Mouse (Mus musculus) spleen, postnatal 36 days (tissue): ENCODE results near the gene St3gal3.

Source experiments
- DNase-seq, 2 experiments: peaks; one replicate each; pipeline ENCODE4 v3.0.0; 2022; ENCODE audit warnings: low spot score in 2 of 2, mixed read lengths in 1 of 2

St3gal3 gene

GRCm38 (mm10) chr4:118022406-118022805 lies 112.3 kb downstream of the St3gal3 start:
- no peak for DNase-seq

GRCm38 (mm10) chr4:118019640-118020039 lies 115.1 kb downstream of the St3gal3 start:
- no peak for DNase-seq

DNA sequence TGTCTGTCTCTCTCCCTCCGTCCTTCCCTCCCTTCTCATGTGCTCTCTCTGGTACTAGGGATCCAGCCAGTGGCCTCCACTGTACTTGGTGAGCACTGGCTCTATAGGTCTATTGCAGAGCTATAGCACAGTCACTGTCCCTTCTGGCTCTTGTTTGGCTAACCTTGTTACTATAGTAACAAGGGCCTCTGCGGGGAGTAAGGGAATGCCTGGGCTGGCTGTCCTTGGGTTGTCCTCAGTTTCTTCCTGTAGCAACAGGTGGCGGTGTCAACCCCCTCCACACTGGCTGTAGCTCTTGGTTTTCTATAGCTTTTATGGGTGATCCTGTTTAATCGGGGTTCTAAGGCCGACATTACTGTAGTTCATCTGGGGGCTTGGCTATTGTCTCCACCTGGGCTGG lies 115.5 kb downstream of the St3gal3 start:
- no peak for DNase-seq

GRCm38 (mm10) chr4:118017021-118017805 lies 117.5 kb downstream of the St3gal3 start:
- no peak for DNase-seq

DNA sequence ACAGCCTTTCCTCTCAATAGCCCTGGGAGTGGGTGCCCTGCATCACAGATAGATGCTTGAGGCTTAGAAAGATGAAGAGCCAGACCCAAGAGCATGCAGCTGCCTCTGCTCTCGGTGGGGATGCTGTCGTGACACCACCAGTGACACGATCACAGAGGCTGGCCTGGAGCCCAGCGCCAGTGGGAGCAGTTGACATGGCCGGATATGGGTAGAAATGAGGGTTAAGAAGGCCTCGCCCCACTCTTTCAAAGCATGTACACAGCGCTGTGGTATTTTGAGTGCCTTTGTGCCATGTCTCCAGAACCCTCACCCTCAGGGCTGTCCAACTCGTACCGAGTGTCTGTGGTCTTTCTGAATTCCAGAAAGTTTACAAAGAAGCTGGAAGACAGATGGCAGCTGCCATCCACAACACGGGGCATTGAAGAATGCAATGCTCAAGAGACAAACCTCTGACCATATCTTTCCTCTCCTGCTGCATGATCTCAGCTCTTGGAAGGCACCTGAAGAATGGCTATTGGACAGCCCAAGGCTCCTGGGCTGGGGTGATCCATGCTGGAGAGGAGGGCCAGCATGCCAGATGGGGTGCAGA lies 118.3 kb downstream of the St3gal3 start:
- DNase-seq = no peak

DNA sequence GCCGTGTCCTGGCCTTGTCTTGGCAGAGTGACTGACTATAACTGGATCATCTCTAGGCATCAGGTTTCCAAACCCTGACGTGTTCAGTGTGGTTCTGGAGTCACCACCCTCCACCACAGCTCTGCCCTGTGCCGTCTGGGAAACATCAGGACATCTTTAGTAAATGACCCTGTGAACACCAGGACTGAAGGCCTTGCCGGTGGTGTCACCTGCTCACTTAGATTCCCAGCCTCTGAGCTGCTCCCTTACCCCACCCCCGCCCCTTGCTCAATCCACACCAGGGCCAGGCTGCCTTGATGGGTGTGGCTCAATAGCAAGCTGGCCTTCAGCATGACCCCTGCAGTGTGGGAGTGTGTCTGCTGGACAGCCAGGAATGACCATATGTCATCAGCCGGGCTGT lies 119.1 kb downstream of the St3gal3 start:
- no peak for DNase-seq

DNA sequence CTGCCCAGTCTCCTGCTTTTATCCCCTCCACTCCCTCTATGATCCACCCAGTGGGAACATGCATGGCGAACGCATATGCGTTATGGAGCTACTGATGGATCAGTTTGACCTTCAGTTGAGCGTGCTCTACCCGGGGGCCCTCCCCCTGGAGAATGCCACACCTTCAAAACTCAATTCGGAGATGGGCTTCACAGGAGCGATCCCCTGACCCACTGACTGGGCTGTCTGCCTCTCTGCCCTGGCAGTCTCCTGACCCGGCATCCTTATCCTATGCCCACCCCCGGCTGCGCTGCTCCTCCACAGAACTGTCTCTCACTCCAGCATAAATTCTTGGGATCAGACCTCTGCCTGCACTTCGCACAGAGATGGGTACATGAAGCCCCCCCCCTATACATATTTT lies 119.6 kb downstream of the St3gal3 start:
- DNase-seq = no peak

GRCm38 (mm10) chr4:118010661-118011173 lies 124.0 kb downstream of the St3gal3 start:
- no peak for DNase-seq

- no peak for DNase-seq
Measured at GRCm38 (mm10) chr4:118008433-118009033, 126.2 kb downstream of the St3gal3 start.

DNA sequence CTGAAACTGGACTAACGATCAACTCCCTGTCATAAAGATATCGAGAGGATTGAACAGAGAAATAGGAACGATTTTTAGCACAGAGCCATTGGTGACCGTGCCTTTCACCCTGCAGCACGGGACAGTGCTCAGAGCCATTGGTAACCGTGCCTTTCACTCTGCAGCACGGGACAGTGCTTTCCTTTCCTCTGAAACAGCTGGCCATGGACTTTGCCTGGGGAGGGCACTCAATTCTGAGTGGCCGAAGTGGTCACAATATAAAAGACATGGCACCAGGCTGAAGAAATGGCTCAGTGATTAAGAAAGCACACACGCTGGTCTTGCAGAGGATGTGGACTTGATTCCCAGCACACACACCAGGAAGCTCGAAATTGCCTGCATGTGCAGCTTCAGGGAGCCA lies 133.4 kb downstream of the St3gal3 start:
- no peak for DNase-seq

- DNase-seq = no peak
Measured at GRCm38 (mm10) chr4:118000605-118001208, 134.0 kb downstream of the St3gal3 start.

DNA sequence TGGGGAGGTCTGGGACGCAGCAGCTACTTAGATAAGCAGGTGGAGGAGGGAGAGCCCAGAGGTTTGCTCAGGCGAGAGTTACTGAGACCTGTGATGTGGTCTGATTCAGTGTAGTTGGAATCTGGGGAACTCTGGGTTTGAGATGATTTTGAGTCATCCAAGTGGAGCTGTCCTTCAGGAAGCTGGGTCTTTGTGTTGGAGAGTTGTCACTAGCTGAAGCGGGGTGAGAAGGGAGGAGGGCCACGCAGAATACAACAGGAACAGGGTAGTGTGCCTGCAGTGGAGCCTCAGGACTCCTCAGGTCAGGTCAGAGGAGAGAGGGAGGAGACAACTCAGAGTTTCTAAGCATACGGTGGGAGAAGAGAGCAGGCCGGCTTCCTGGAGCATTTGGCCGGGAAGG lies 134.8 kb downstream of the St3gal3 start:
- no peak for DNase-seq

DNA sequence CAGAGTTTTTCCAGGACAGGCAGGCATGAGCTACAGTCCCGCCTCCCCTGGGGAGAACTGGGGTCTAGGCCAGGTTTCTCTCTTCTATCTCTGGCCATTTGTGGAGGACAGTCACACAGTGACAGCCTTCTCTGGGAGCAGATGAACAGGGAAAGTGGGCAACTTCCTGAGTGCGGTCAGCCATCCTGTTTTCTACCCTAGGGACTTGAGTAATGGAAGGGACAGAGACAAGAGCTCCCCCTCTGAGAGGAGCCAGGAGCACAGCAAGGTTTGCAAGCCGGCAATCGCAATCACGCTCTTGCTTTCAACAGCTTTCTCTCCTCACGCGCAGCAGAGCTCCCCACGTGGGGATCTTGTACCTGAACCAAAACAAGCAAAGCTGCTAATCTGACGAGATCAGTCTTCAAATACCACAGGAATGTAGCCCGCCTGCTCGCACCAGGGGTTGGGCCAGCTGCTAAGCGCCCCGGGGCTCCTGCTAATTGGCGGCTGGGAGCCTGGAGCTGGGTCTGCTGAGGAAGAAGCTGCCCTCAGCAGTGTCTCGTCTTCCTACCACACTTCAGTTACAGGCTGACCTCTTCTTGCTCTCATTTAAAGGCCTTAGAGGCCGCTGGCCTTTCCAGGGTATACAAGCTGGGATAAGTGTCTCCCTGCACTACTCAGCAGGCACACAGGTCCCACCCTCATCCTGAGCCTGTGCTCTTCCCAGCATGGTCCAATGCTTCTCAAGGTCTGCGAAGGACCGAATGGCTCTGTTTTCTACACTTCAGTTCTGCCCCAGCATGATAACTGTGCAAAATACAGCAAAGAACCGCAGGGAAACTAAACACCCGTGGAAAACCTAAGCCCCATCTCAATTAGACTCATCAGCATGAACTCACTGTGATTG lies 137.1 kb downstream of the St3gal3 start:
- DNase-seq = no peak

GRCm38 (mm10) chr4:117996701-117997100 lies 138.0 kb downstream of the St3gal3 start:
- DNase-seq = no peak

GRCm38 (mm10) chr4:117995461-117995860 lies 139.3 kb downstream of the St3gal3 start:
- no peak for DNase-seq

- DNase-seq = no peak
Measured at GRCm38 (mm10) chr4:117993421-117993820, 141.3 kb downstream of the St3gal3 start.

- no peak for DNase-seq
Measured at GRCm38 (mm10) chr4:117992872-117993271, 141.8 kb downstream of the St3gal3 start.

- no peak for DNase-seq
Measured at GRCm38 (mm10) chr4:117992036-117992435, 142.7 kb downstream of the St3gal3 start.

DNA sequence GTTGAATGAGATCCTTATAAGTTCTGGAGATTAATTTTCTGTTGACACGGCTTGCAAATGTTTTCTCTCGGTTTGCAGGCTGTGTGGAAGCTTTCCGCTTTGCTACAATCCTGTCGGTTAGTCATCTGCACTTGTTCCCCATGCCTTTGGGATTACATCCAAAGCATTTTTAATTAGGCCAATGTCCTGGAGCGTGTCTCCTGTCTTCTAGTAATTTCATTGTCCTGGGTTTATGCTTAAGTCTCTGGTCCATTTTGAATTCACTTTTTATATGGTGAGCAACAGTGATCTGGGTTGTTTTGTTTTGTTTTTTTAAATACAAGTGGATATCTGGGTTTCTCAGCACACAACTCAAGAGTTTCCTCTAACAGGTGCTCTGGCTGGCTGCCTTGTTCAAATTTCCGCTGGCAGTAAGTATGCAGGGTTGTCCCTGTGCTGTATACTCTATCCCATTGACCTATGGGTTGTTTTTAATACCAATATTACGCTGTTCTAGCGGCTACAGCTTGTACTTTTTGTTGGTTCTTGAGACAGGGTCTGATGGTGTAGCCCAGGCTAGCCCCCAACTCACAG lies 143.6 kb downstream of the St3gal3 start:
- no peak for DNase-seq

DNA sequence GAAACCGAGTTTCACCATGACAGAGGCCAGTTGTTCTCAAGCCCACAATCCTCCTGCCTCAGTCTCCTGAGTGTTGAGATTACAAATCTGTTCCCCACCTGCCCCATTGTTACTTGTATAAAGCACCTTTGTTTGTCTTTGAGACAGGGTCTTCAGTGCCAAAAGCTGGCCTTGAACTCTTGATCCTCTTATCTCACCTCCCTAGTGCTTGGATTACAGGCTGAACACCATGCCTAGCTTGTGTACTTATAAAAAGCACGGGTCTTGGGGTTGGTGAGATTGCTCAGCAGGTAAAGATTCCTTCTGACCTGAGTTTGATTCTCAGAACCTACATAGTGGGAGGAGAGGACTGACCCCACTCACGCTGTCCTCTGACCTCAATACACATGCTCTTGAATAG lies 144.1 kb downstream of the St3gal3 start:
- no peak for DNase-seq

- no peak for DNase-seq
Measured at GRCm38 (mm10) chr4:117989801-117990200, 144.9 kb downstream of the St3gal3 start.
